Mouse (Mus musculus) frontal cortex, adult 2 months (tissue): ENCODE results near the gene Artn. TPM values are rescaled to one million over a fixed set of nuclear protein-coding genes. Genes with fewer than 3 reads are reported as not detected.
A peak's percentile ranks its signal among the peaks of the same experiment; 100 is the strongest.

Source experiments
- DNase-seq, 2 experiments: peaks; one replicate each; pipeline ENCODE4 v3.0.0; 2022; ENCODE audit warnings: low spot score in 1 of 2; ENCODE audit errors: extremely low spot score in 1 of 2
- polyA plus RNA-seq: library from polyadenylated mRNA; depleted of rRNA; stranded (reverse); fragments of >200 nt; gene quantifications from 2 replicates; pipeline ENCODE4 v1.2.3, GENCODE M21; 2012

Gene Artn
- polyA plus RNA-seq, 1 experiment, result 4.3 TPM

- no peak for DNase-seq
These were observed 8.2 kb downstream of the Artn start for GRCm38 (mm10) chr4:117921358-117921757.

- DNase-seq, result no peak
These were observed 10.8 kb downstream of the Artn start for GRCm38 (mm10) chr4:117918762-117919161.

GRCm38 (mm10) chr4:117918261-117918660, 11.3 kb downstream of the Artn start:
- DNase-seq, result no peak

- DNase-seq, result no peak
These were observed 11.7 kb downstream of the Artn start for GRCm38 (mm10) chr4:117917847-117918246.

- no peak for DNase-seq
These were observed 12.2 kb downstream of the Artn start for GRCm38 (mm10) chr4:117917402-117917801.

GRCm38 (mm10) chr4:117916386-117916785, 13.2 kb downstream of the Artn start:
- DNase-seq, result no peak

GRCm38 (mm10) chr4:117915489-117916105, 14.0 kb downstream of the Artn start:
- DNase-seq, result no peak

- peak; percentile 87 to 92 for DNase-seq
These were observed 14.7 kb downstream of the Artn start, which contains the start of gene Ipo13 for GRCm38 (mm10) chr4:117914591-117915442. Gene Ipo13, minus strand, starts transcription at chr4:117914999.

- no peak for DNase-seq
These were observed 15.5 kb downstream of the Artn start for GRCm38 (mm10) chr4:117914031-117914430.

- no peak for DNase-seq
These were observed 16.1 kb downstream of the Artn start for GRCm38 (mm10) chr4:117913421-117913820.

- no peak for DNase-seq
These were observed 16.8 kb downstream of the Artn start for GRCm38 (mm10) chr4:117912685-117913273.

GRCm38 (mm10) chr4:117912131-117912561, 17.4 kb downstream of the Artn start:
- no peak for DNase-seq

GRCm38 (mm10) chr4:117908834-117909453, 20.6 kb downstream of the Artn start:
- no peak for DNase-seq

GRCm38 (mm10) chr4:117906196-117906595, 23.4 kb downstream of the Artn start:
- DNase-seq, result no peak

- DNase-seq, result no peak
These were observed 24.8 kb downstream of the Artn start for GRCm38 (mm10) chr4:117904761-117905160.

- peak in 1 of 2 experiments; percentile 66 for DNase-seq
These were observed 25.5 kb downstream of the Artn start for GRCm38 (mm10) chr4:117904094-117904493.

GRCm38 (mm10) chr4:117898111-117898510, 31.5 kb downstream of the Artn start:
- DNase-seq, result no peak

- DNase-seq, result no peak
These were observed 33.5 kb downstream of the Artn start for GRCm38 (mm10) chr4:117896031-117896430.

GRCm38 (mm10) chr4:117895339-117895738, 34.2 kb downstream of the Artn start:
- DNase-seq, result no peak

- no peak for DNase-seq
These were observed 35.0 kb downstream of the Artn start for GRCm38 (mm10) chr4:117894601-117895000.

- DNase-seq, result no peak
These were observed 36.2 kb downstream of the Artn start for GRCm38 (mm10) chr4:117893376-117893775.
